Mouse (Mus musculus): Measurements from ENCODE around the gene Nrn1l. TPM values are rescaled to one million over a fixed set of nuclear protein-coding genes. Genes with fewer than 3 reads are reported as not detected.
A peak's percentile ranks its signal among the peaks of the same experiment; 100 is the strongest.

The Nrn1l gene
- polyA plus RNA-seq (2015; fragmentation: Nextera tagmentation; extraction: Ambion mirVana): 0.50 and 0.84 TPM in 2 replicates

DNA sequence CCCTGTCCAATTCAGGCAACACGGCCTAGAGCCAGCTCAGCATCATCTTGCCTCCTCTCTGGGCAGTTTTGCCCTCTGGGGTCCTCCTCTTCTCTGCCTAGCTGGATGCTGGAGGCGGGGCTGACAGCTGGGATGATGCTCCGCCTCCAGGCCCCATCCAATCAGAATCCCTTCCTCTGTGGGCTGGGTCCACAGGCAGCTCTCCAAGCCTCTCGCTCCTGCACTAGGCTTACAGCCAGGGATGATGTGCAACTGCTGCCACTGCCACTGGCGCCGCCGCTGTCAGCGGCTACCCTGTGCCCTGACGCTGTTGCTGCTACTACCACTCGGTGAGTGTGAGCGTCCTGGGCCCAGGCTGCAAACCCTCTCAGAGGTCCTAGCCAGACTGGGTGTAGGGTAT, at the start of gene Nrn1l:
TSS of gene Nrn1l (plus strand) at position 229 of the 400 bp plus-strand sequence.
- 4% methylated on average over 11 of the region's 11 CpGs for WGBS
- Histone ChIP-seq H3K27me3 (no peaks in the 10 kb centered on the region), H3K4me3 (0 out of 2 replicates have a peak within 1 kb of the TSS, but pooled peaks have one; percentile 2), H3K27ac (0 out of 2 replicates have a peak within 1 kb of the TSS, but pooled peaks have one; percentile 12), H3K9me3 (replicated peaks) (no peaks in the 10 kb centered on the region), H3K4me1 (peaks cover 9% of the 10 kb centered on the region), H3K36me3 (ENCODE audit: poor library complexity, severe bottlenecking) (peaks cover 49% of the 10 kb centered on the region), H3K4me2 (peak within 1 kb of the TSS; percentile 43), H3K9ac (0 out of 2 replicates have a peak within 1 kb of the TSS, but pooled peaks have one; percentile 28)
- ATAC-seq: peak; percentile 89

DNA sequence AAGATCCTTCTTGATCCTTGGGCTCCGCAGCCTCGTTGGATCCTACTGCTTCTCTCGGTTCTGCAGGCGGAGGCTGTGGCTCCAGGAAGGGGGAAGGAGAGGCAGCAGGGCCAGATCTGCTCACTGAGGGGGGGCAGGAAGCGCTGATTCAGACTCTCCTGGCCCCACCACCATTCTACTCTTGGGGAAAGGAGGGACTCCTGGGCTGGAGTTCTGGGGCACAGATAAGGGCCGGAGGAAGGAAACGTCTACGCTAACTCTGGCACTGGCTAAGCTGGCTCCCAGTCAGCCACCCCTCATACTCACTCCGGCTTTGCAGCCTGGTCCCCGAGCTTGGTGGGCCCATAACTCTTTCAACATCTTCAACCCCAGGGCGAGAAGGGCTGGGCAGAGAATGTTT, 46.7 kb upstream of the Nrn1l start:
- H3K36me3 ChIP-seq (ENCODE audit: poor library complexity, severe bottlenecking): peaks cover 75% of the 10 kb centered on the region

DNA sequence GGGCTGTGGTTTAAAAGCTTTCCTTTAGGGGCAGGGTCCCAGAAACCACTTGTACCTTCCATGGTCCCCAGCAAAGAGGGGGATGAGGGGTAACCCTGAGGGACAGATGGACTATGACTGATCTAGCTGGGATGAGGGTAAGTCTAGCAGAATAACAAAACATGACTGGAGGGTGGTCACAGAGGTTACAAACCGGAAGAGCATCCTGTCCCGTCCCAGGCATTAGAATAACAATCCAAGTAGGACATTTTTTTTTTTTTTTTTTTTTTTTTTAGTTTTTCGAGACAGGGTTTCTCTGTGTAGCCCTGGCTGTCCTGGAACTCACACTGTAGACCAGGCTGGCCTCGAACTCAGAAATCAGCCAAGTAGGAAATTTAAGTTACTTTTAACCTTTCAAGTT, 43.4 kb upstream of the Nrn1l start:
- Histone ChIP-seq H3K27me3 (no peaks in the 10 kb centered on the region), H3K9me3 (replicated peaks) (no peaks in the 10 kb centered on the region), H3K36me3 (ENCODE audit: poor library complexity, severe bottlenecking) (peaks cover 46% of the 10 kb centered on the region), H3K27ac (no peak overlapping the region), H3K4me3 (no peak overlapping the region), H3K4me1 (peaks cover 11% of the 10 kb centered on the region), H3K9ac (peak overlapping the region; percentile 1; the same call in 1 of the 2 replicates), H3K4me2 (no peak overlapping the region)
- WGBS: 88% methylated on average over 4 of the region's 4 CpGs
- no peak for ATAC-seq

More for the DNA sequence above, 46.7 kb upstream of the Nrn1l start:
- Histone ChIP-seq H3K9ac (no peak overlapping the region; the same call in 1 of the 2 replicates), H3K4me1 (peaks cover 8% of the 10 kb centered on the region), H3K9me3 (replicated peaks) (no peaks in the 10 kb centered on the region), H3K27ac (no peak overlapping the region), H3K4me2 (no peak overlapping the region), H3K4me3 (no peak overlapping the region), H3K27me3 (no peaks in the 10 kb centered on the region)
- whole genome bisulfite sequencing: 95% methylated on average over 11 of the region's 11 CpGs
- no peak for ATAC-seq

DNA sequence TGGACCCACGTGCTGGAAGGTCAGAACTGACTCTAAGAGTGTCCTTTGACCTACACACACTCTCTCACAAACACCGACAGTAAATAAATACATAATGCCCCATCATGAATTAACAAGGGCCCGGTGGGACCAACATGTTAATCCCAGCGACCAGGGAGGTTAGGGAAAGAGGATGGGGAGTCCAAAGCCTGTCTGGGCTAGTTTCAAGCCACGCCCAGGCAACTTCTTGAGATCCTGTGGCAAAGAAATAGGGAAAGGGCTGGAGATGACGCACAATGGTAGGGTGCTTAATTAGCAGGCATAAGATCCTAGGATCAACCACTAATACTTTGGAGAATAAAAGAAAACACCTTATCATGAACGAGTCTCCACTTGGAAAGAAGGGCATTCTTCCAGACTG, 42.8 kb upstream of the Nrn1l start:
- no peak for ATAC-seq
- H3K4me1 ChIP-seq: peaks cover 14% of the 10 kb centered on the region
- peak overlapping the region; percentile 21 for H3K4me3 ChIP-seq
- peaks cover 40% of the 10 kb centered on the region for H3K36me3 ChIP-seq (ENCODE audit: poor library complexity, severe bottlenecking)
- H3K27me3 ChIP-seq: no peaks in the 10 kb centered on the region
- H3K4me2 ChIP-seq: peak overlapping the region; percentile 51
- H3K27ac ChIP-seq: no peak overlapping the region
- H3K9ac ChIP-seq: peak overlapping the region; percentile 1; the same call in 1 of the 2 replicates
- H3K9me3 ChIP-seq (replicated peaks): no peaks in the 10 kb centered on the region
- WGBS: 76% methylated on average over 7 of the region's 7 CpGs

DNA sequence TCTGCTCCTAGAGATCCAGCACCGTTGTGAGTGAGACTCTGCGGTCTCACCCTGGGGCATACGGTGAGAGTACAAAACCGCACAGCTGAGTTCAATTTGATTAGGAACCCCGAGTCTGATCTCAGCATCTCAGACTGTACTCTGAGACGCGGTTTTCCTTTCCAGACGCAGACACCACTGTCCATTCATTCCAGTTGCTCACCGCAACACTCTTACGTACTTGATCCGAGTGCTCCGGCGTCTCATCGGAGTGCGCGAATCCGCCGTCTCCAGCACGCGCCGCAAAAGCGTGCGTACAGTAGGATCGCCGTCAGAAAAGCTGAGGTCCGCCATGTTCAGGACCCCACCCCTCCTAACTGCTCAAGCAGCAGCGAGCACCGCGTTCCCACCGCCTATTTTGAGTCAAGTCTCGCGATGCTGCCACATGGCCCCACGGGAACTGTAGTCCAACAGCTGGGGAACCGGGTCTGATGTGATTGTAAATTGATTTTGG, 41.7 kb upstream of the Nrn1l start:
- under 1% methylated on average over 34 of the region's 34 CpGs for WGBS
- Histone ChIP-seq H3K4me3 (peak overlapping the region; percentile 63), H3K36me3 (ENCODE audit: poor library complexity, severe bottlenecking) (peaks cover 29% of the 10 kb centered on the region), H3K9me3 (replicated peaks) (no peaks in the 10 kb centered on the region), H3K4me1 (peaks cover 25% of the 10 kb centered on the region), H3K27me3 (no peaks in the 10 kb centered on the region), H3K27ac (peak overlapping the region; percentile 67), H3K4me2 (peak overlapping the region; percentile 85), H3K9ac (peak overlapping the region; percentile 83)
- ATAC-seq: peak; percentile 86

DNA sequence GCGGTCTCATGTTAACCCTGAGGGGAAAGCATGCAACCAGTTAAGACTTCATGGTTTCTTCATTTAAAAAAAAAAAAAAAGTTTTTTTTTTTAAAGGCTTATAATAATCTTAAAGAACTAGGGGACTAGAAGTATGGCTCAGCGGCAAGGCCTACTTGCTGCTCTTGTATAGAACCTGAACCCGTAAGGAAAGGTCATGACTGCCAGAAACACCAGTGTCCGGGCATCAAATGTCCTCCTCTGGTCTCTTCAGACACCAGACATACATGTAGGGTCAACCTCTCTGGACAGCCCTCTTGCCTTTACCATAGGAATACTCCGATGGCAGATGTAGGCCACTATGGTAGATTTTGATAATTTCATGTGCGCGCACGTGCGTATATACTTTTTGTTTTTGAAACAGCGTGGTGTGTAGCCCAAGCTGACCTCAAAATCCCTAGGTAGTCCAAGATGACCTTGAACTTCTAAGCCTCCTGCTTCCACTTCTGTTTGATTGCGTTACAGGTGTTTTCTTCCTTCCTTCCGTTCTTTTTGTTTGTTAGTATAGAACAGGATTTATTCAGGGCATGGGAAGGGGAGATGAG, 41.1 kb upstream of the Nrn1l start:
- no peaks in the 10 kb centered on the region for H3K27me3 ChIP-seq
- 81% methylated on average over 12 of the region's 12 CpGs for WGBS
- H3K4me2 ChIP-seq: peak overlapping the region; percentile 85; the same call in 1 of the 2 replicates
- no peak overlapping the region for H3K4me3 ChIP-seq
- no peak for ATAC-seq
- H3K9me3 ChIP-seq (replicated peaks): no peaks in the 10 kb centered on the region
- peaks cover 30% of the 10 kb centered on the region for H3K4me1 ChIP-seq
- H3K9ac ChIP-seq: no peak overlapping the region
- H3K27ac ChIP-seq: no peak overlapping the region
- H3K36me3 ChIP-seq (ENCODE audit: poor library complexity, severe bottlenecking): peaks cover 24% of the 10 kb centered on the region

DNA sequence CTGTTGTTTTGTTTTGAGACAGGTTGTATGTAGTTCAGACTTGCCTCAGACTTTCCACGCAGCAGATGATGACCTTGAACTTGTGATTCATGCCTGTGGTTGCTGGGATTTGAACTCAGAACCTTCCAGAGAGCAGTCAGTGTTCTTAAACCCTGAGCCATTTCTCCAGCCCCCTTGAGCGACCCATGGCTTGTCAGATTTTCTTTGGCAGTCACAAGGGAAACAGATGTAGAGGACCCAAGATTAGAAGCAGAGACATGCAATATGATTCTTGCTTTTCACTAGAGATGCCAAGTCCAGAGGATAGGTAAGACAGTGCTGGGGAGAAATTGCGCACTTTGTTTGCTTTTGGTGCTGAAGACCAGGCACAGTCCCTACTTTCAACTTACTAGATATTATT, 40.2 kb upstream of the Nrn1l start, which contains the start of gene Cenpt:
TSS of gene Cenpt (minus strand) at position 101 of the 400 bp plus-strand sequence.
- peaks cover 40% of the 10 kb centered on the region for H3K4me1 ChIP-seq
- H3K27me3 ChIP-seq: no peaks in the 10 kb centered on the region
- no peak within 1 kb of the TSS for H3K9ac ChIP-seq
- H3K9me3 ChIP-seq (replicated peaks): no peaks in the 10 kb centered on the region
- no peak within 1 kb of the TSS for H3K27ac ChIP-seq
- no peak for ATAC-seq
- 96% methylated on average over 3 of the region's 3 CpGs for WGBS
- H3K4me2 ChIP-seq: no peak within 1 kb of the TSS
- H3K36me3 ChIP-seq (ENCODE audit: poor library complexity, severe bottlenecking): peaks cover 14% of the 10 kb centered on the region
- no peak within 1 kb of the TSS for H3K4me3 ChIP-seq

DNA sequence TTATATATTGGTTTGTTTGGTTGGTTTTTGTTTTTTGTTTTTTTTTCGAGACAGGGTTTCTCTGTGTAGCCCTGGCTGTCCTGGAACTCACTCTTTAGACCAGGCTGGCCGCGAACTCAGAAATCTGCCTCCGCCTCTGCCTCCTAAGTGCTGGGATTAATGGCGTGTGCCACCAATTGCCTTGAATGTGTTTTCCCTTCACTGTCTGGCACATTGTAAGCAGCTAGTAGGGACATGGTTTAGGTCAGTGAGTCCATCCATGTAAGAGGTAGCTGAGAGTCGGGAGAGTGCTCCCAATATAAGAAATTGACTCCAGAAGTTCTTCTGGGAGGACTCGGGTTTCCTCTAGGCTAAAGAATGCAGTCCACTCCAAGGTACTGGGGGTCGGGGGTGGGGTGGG, 39.1 kb upstream of the Nrn1l start:
- peak overlapping the region; percentile 100 for H3K4me2 ChIP-seq
- H3K4me1 ChIP-seq: peaks cover 49% of the 10 kb centered on the region
- H3K36me3 ChIP-seq (ENCODE audit: poor library complexity, severe bottlenecking): peaks cover 11% of the 10 kb centered on the region
- H3K27ac ChIP-seq: peak overlapping the region; percentile 79
- H3K4me3 ChIP-seq: peak overlapping the region; percentile 78
- peak overlapping the region; percentile 89 for H3K9ac ChIP-seq
- H3K9me3 ChIP-seq (replicated peaks): no peaks in the 10 kb centered on the region
- no peaks in the 10 kb centered on the region for H3K27me3 ChIP-seq
- ATAC-seq: no peak
- WGBS: 23% methylated on average over 8 of the region's 8 CpGs

DNA sequence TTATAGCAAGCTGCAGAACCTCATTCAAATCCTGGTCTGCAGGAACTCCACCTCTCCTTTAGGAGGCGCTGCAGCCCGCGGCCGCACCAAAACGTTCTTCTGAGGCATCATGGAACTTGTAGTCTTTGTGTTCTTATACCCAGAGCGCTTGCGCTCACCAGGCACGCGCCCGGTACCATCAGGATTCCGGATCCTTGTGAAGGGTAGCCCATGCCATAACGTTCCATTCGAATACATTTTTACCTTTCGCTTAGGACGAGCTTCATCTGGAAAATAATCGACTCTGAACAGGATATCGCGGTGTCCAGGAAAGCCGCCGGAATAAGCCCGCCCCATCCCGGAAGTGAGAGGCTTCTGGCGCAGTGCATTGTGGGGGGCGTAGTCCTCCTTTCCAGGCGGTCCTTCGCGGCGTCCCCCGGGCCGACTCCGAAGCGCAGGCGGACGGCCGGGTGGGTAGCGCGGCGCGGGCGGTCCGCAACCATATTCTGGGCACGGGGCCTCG, 38.6 kb upstream of the Nrn1l start, which contains the start of gene Thap11:
TSS of gene Thap11 (plus strand) at position 418 of the 502 bp plus-strand sequence.
- peak; percentile 93 for ATAC-seq
- under 1% methylated on average over 43 of the region's 43 CpGs for WGBS
- Histone ChIP-seq H3K4me2 (peak within 1 kb of the TSS; percentile 100), H3K27me3 (no peaks in the 10 kb centered on the region), H3K4me1 (peaks cover 54% of the 10 kb centered on the region), H3K27ac (peak within 1 kb of the TSS; percentile 79), H3K36me3 (ENCODE audit: poor library complexity, severe bottlenecking) (peaks cover 8% of the 10 kb centered on the region), H3K9me3 (replicated peaks) (no peaks in the 10 kb centered on the region), H3K4me3 (peak within 1 kb of the TSS; percentile 78), H3K9ac (peak within 1 kb of the TSS; percentile 89)

DNA sequence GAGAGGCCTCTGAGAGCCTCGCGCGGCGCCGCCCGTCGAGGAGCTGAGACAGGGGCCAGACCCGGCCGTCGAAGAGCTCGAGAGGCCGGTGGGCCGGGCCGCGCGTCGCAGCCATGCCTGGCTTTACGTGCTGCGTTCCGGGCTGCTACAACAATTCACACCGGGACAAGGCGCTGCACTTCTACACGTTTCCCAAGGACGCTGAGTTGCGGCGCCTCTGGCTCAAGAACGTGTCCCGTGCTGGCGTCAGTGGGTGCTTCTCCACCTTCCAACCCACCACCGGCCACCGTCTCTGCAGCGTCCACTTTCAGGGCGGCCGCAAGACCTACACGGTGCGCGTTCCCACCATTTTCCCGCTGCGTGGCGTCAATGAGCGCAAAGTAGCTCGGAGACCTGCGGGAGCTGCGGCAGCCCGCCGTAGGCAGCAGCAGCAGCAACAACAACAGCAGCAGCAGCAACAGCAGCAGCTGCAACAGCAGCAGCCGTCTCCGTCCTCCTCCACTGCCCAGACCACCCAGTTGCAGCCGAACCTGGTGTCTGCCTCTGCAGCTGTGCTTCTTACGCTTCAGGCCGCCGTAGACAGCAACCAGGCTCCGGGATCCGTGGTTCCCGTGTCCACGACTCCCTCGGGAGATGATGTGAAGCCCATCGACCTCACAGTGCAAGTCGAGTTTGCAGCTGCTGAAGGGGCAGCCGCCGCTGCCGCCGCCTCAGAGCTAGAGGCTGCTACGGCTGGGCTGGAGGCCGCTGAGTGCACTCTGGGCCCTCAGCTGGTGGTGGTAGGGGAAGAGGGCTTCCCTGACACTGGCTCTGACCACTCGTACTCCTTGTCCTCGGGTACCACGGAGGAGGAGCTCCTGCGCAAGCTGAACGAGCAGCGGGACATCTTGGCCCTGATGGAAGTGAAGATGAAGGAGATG, 37.9 kb upstream of the Nrn1l start:
- ATAC-seq: peak; percentile 5
- H3K4me1 ChIP-seq: peaks cover 54% of the 10 kb centered on the region
- WGBS: under 1% methylated on average over 71 of the region's 71 CpGs

DNA sequence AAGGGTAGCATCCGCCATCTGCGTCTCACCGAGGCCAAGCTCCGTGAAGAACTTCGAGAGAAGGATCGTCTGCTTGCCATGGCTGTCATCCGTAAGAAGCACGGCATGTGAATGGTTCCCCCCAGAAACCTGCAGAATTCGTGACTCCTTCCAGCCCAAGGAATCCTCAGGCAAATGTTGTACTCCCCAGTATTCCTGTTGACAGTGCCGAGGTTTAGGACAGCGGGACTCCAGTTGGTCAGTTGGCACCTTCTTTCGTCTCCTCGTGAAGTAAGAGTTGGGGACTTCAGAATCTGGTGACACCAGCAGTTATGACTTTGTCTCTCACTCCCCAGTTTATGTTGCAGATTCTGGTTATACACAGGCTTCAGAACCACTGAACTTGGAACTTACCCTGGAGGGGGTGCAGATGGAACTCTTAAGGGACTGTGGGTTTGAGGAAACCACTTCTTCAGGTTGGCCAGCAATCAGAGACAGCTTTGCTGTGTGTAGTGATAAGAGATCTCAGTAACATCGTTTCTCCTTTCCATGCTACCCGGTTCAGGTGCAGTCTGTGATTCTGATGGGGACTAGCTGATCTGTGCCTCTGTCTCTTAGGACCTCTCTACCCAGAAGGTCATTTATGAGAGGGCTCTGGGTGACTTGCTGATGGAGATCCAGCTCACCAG, 37.1 kb upstream of the Nrn1l start:
- Histone ChIP-seq H3K4me1 (peaks cover 51% of the 10 kb centered on the region), H3K9ac (peak overlapping the region; percentile 89), H3K9me3 (replicated peaks) (no peaks in the 10 kb centered on the region), H3K27ac (peak overlapping the region; percentile 79), H3K27me3 (no peaks in the 10 kb centered on the region), H3K36me3 (ENCODE audit: poor library complexity, severe bottlenecking) (peaks cover 8% of the 10 kb centered on the region), H3K4me3 (peak overlapping the region; percentile 78), H3K4me2 (peak overlapping the region; percentile 100)
- WGBS: 30% methylated on average over 15 of the region's 15 CpGs
- ATAC-seq: no peak

More for the DNA sequence above, 37.9 kb upstream of the Nrn1l start:
- Histone ChIP-seq H3K27ac (peak overlapping the region; percentile 79), H3K4me3 (peak overlapping the region; percentile 78), H3K4me2 (peak overlapping the region; percentile 100), H3K36me3 (ENCODE audit: poor library complexity, severe bottlenecking) (peaks cover 8% of the 10 kb centered on the region), H3K27me3 (no peaks in the 10 kb centered on the region), H3K9ac (peak overlapping the region; percentile 89), H3K9me3 (replicated peaks) (no peaks in the 10 kb centered on the region)

Data from forebrain, embryonic 13.5 days (tissue).